8 mouse cellular contexts compared by ENCODE assay signal in the genomic region with DNA sequence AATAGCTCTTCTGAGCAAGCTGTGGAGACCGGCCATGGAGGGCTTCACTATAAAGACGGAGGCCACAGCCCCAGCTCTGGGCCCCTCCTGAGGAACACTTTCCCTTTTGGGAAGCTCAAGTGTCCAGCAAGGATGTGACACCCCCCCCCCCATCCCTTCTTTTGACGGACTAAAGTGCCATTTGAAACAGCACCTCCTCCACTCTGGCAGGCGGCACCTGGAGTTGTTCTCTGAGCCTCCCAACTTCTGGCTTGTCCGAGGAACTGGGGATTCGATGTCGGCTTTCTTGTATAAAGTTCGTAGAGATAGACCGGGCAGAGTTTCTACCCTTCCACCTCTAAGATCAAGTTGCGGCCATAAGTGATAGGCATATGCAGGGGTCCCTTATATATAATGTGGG.
DNase-seq lines count a peak whose midpoint lies in the region; ATAC-seq and TF ChIP-seq lines count a peak whose summit lies in the region.

No protein-coding gene starts in this region.

- no peak for TF ChIP-seq POLR2A in kidney, adult 2 months (IDR thresholded peaks at IDR 0.05; ENCODE audit: low read depth, low read length)

- H3K4me1 ChIP-seq in kidney, adult 2 months (ENCODE audit: control insufficient read depth, insufficient read depth, low read length): peaks cover 4% of the 10 kb centered on the region; the same call in 1 of the 2 replicates
- H3K4me1 ChIP-seq in hindbrain, embryonic 11.5 days (replicated peaks; ENCODE audit: control insufficient read depth, insufficient read depth, low read length): no peaks in the 10 kb centered on the region; the same call in 1 of the 2 replicates
- peaks cover 13% of the 10 kb centered on the region; the same call in 1 of the 2 replicates for H3K4me1 ChIP-seq in midbrain, embryonic 11.5 days (ENCODE audit: control insufficient read depth, insufficient read depth, low read length)

- TF ChIP-seq CTCF in kidney, adult 2 months (conservative IDR thresholded peaks at IDR 0.05; ENCODE audit: insufficient read depth, insufficient read length, low read depth, low read length): no peak

- H3K36me3 ChIP-seq in kidney, adult 2 months (ENCODE audit: control insufficient read depth, insufficient read depth, low read length): no peaks in the 10 kb centered on the region
- H3K36me3 ChIP-seq in hindbrain, embryonic 11.5 days (ENCODE audit: control insufficient read depth, insufficient read depth, low read length): no peaks in the 10 kb centered on the region
- no peaks in the 10 kb centered on the region for H3K36me3 ChIP-seq in midbrain, embryonic 11.5 days (ENCODE audit: control insufficient read depth, insufficient read depth, low read length)

- peak overlapping the region; percentile 66 for H3K9ac ChIP-seq in hindbrain, embryonic 11.5 days (ENCODE audit: low read depth, low read length)
- H3K9ac ChIP-seq in midbrain, embryonic 11.5 days (ENCODE audit: low read length): peak overlapping the region; percentile 74

- no peak for DNase-seq in kidney, adult 2 months
- no peak for DNase-seq in kidney, postnatal 10 days
- peak; percentile 62 for DNase-seq in adipocyte (ENCODE audit: low spot score)
- no peak for DNase-seq in hindbrain, embryonic 11.5 days (ENCODE audit: low spot score)
- DNase-seq in midbrain, embryonic 11.5 days (ENCODE audit: low spot score, missing footprints): no peak
- no peak for DNase-seq in adrenal gland, postnatal 36 days
- no peak for DNase-seq in layer of hippocampus, postnatal 25 days (ENCODE audit: extremely low spot score in 1 of 2, low spot score in 1 of 2)

- ATAC-seq in hindbrain, embryonic 11.5 days (ENCODE audit: low FRiP score): no peak; the same call in 1 of the 2 replicates
- ATAC-seq in midbrain, embryonic 11.5 days (ENCODE audit: low FRiP score): no peak; the same call in 1 of the 2 replicates
- ATAC-seq in granulocyte monocyte progenitor cell, adult 5-6 weeks (replicated peaks; ENCODE audit: poor library complexity, severe bottlenecking): no peak

- no peaks in the 10 kb centered on the region for H3K9me3 ChIP-seq in hindbrain, embryonic 11.5 days (ENCODE audit: control insufficient read depth, low read length)
- no peaks in the 10 kb centered on the region for H3K9me3 ChIP-seq in midbrain, embryonic 11.5 days (ENCODE audit: control insufficient read depth, low read length)

- peak overlapping the region; percentile 95 for H3K4me2 ChIP-seq in hindbrain, embryonic 11.5 days (replicated peaks; ENCODE audit: low read depth, low read length)
- peak overlapping the region; percentile 91 for H3K4me2 ChIP-seq in midbrain, embryonic 11.5 days

- peak overlapping the region; percentile 92 for H3K4me3 ChIP-seq in kidney, adult 2 months (ENCODE audit: insufficient read depth, low read depth, low read length)
- H3K4me3 ChIP-seq in hindbrain, embryonic 11.5 days (ENCODE audit: low read depth, low read length): peak overlapping the region; percentile 80
- peak overlapping the region; percentile 79 for H3K4me3 ChIP-seq in midbrain, embryonic 11.5 days (ENCODE audit: low read depth, low read length)

- H3K27me3 ChIP-seq in kidney, adult 2 months (replicated peaks; ENCODE audit: control insufficient read depth, insufficient read depth, low read length): no peaks in the 10 kb centered on the region
- peaks cover 19% of the 10 kb centered on the region for H3K27me3 ChIP-seq in hindbrain, embryonic 11.5 days (ENCODE audit: control insufficient read depth, insufficient read depth, low read length)
- peaks cover 15% of the 10 kb centered on the region for H3K27me3 ChIP-seq in midbrain, embryonic 11.5 days (ENCODE audit: control insufficient read depth, insufficient read depth, low read length)

- whole genome bisulfite sequencing in kidney, adult 2 months: 12% methylated on average over 10 of the region's 10 CpGs
- 2% methylated on average over 10 of the region's 10 CpGs for WGBS in hindbrain, embryonic 11.5 days
- 2% methylated on average over 10 of the region's 10 CpGs for WGBS in midbrain, embryonic 11.5 days

- peak overlapping the region; percentile 77 for H3K27ac ChIP-seq in kidney, adult 2 months (ENCODE audit: insufficient read depth, low read depth, low read length)
- H3K27ac ChIP-seq in hindbrain, embryonic 11.5 days (ENCODE audit: low read depth, low read length): no peak overlapping the region
- H3K27ac ChIP-seq in midbrain, embryonic 11.5 days (ENCODE audit: low read depth, low read length): no peak overlapping the region
